Mouse (Mus musculus) MEL (cell line): ENCODE measurements around the gene Elob. TPM values are rescaled to one million over a fixed set of nuclear protein-coding genes. Genes with fewer than 3 reads are reported as not detected.

ENCODE experiments used
- DNase-seq: peaks from one replicate; pipeline ENCODE4 v3.0.0; 2011; ENCODE audit warnings: low read depth, low spot score
- H3K27ac ChIP-seq: 2 replicates; pipeline ENCODE4 v1.5.1; 2012; ENCODE audit warnings: low read depth, mild to moderate bottlenecking, control low read depth, low read length, moderate library complexity; ENCODE audit not compliant: control insufficient read depth
- H3K27me3 ChIP-seq, 2 experiments: fragments of 150-350 bp in 1 of 2; sonication (generic) in 1 of 2; 2 replicates each; pipeline ENCODE4 v1.6.1; 2012; ENCODE audit warnings: low read length in 2 of 2, mild to moderate bottlenecking in 2 of 2, improper control_type of control experiment in 1 of 2, moderate library complexity in 1 of 2; ENCODE audit not compliant: insufficient read depth in 2 of 2, control insufficient read depth in 1 of 2
- H3K36me3 ChIP-seq, 2 experiments: 2 replicates each; pipeline ENCODE4 v1.6.1; 2012 to 2014; ENCODE audit warnings: low read length in 2 of 2, improper control_type of control experiment in 1 of 2, inconsistent platforms in 1 of 2, mild to moderate bottlenecking in 1 of 2; ENCODE audit not compliant: insufficient read depth in 2 of 2, control insufficient read depth in 1 of 2
- H3K4me1 ChIP-seq, 2 experiments: fragments of 150-350 bp in 1 of 2; sonication (generic) in 1 of 2; 2 replicates each; pipeline ENCODE4 v1.6.1; 2012; ENCODE audit warnings: low read length in 2 of 2, improper control_type of control experiment in 1 of 2, mild to moderate bottlenecking in 1 of 2; ENCODE audit not compliant: insufficient read depth in 2 of 2, control insufficient read depth in 1 of 2
- H3K4me3 ChIP-seq, 2 experiments: fragments of 150-350 bp in 1 of 2; sonication (generic) in 1 of 2; 2 replicates each; pipeline ENCODE4 v1.5.1; 2012; ENCODE audit warnings: low read depth in 2 of 2, low read length in 2 of 2, mild to moderate bottlenecking in 2 of 2, moderate library complexity in 2 of 2, control low read depth in 1 of 2, improper control_type of control experiment in 1 of 2; ENCODE audit not compliant: control insufficient read depth in 1 of 2, insufficient read depth in 1 of 2
- H3K79me2 ChIP-seq: 2 replicates; pipeline ENCODE4 v1.6.1; 2012; ENCODE audit warnings: mild to moderate bottlenecking, low read length, moderate library complexity; ENCODE audit not compliant: control insufficient read depth, poor library complexity, insufficient read depth
- H3K9ac ChIP-seq: 2 replicates; pipeline ENCODE4 v1.6.1; 2012; ENCODE audit warnings: low read depth, mild to moderate bottlenecking, control low read depth, low read length, moderate library complexity; ENCODE audit not compliant: control insufficient read depth, poor library complexity, severe bottlenecking
- H3K9me3 ChIP-seq: fragments of 150-350 bp; sonication (generic); replicated peaks from 2 replicates; pipeline ENCODE4 v1.6.1; 2012; ENCODE audit warnings: mild to moderate bottlenecking, low read length, improper control_type of control experiment, moderate library complexity; ENCODE audit not compliant: insufficient read depth
- BHLHE40 ChIP-seq: IDR thresholded peaks from 2 replicates; pipeline ENCODE4 v1.6.1; 2012; ENCODE audit warnings: low read depth, mild to moderate bottlenecking, inconsistent platforms, low read length, improper control_type of control experiment, borderline replicate concordance
- CHD1 ChIP-seq: IDR thresholded peaks from 2 replicates; pipeline ENCODE4 v1.6.1; 2012; ENCODE audit warnings: low read depth, mild to moderate bottlenecking, inconsistent platforms, low read length, improper control_type of control experiment
- CHD2 ChIP-seq: IDR thresholded peaks from 2 replicates; pipeline ENCODE4 v1.6.1; 2011; ENCODE audit warnings: low read length, improper control_type of control experiment
- CTCF ChIP-seq, 3 experiments: IDR thresholded peaks in 2 of 3; conservative IDR thresholded peaks in 1 of 3; 2 replicates each; pipeline ENCODE4 v1.5.1; 2011 to 2012; ENCODE audit warnings: low read length in 3 of 3, low read depth in 2 of 3, mild to moderate bottlenecking in 2 of 3, improper control_type of control experiment in 1 of 3, inconsistent platforms in 1 of 3, mixed read lengths in 1 of 3, moderate library complexity in 1 of 3; ENCODE audit not compliant: control insufficient read depth in 1 of 3, insufficient read depth in 1 of 3, poor library complexity in 1 of 3, severe bottlenecking in 1 of 3
- ETS1 ChIP-seq: IDR thresholded peaks from 2 replicates; pipeline ENCODE4 v1.6.1; 2012; ENCODE audit warnings: low read depth, mild to moderate bottlenecking, inconsistent platforms, low read length, improper control_type of control experiment, moderate library complexity
- GATA1 ChIP-seq: IDR thresholded peaks from 2 replicates; pipeline ENCODE4 v1.6.1; 2011; ENCODE audit warnings: low read depth, low read length, improper control_type of control experiment
- JUND ChIP-seq: IDR thresholded peaks from 2 replicates; pipeline ENCODE4 v1.6.1; 2011; ENCODE audit warnings: low read depth, mild to moderate bottlenecking, improper control_type of control experiment, low read length
- MAX ChIP-seq: IDR thresholded peaks from 2 replicates; pipeline ENCODE4 v1.6.1; 2011; ENCODE audit warnings: low read length, improper control_type of control experiment
- MYC ChIP-seq: IDR thresholded peaks from 2 replicates; pipeline ENCODE4 v1.6.1; 2011; ENCODE audit warnings: low read depth, mild to moderate bottlenecking, low read length, improper control_type of control experiment, moderate library complexity
- NELFE ChIP-seq: IDR thresholded peaks from 2 replicates; pipeline ENCODE4 v1.6.1; 2011; ENCODE audit warnings: low read depth, low read length, improper control_type of control experiment
- POLR2AphosphoS5 ChIP-seq: IDR thresholded peaks from 2 replicates; pipeline ENCODE4 v1.6.1; 2012; ENCODE audit warnings: low read depth, borderline replicate concordance, mild to moderate bottlenecking, inconsistent platforms, low read length, moderate library complexity, mixed read lengths
- RCOR1 ChIP-seq: IDR thresholded peaks from 2 replicates; pipeline ENCODE4 v1.6.1; 2012; ENCODE audit warnings: low read depth, mild to moderate bottlenecking, inconsistent platforms, low read length, improper control_type of control experiment
- SIN3A ChIP-seq: IDR thresholded peaks from 2 replicates; pipeline ENCODE4 v1.6.1; 2012; ENCODE audit warnings: low read length, improper control_type of control experiment, inconsistent platforms
- SMC3 ChIP-seq: IDR thresholded peaks from 2 replicates; pipeline ENCODE4 v1.6.1; 2011; ENCODE audit warnings: low read depth, low read length, improper control_type of control experiment
- TAL1 ChIP-seq: IDR thresholded peaks from 2 replicates; pipeline ENCODE4 v1.6.1; 2012; ENCODE audit warnings: mild to moderate bottlenecking, inconsistent platforms, low read length, moderate library complexity, mixed read lengths
- UBTF ChIP-seq: IDR thresholded peaks from 2 replicates; pipeline ENCODE4 v1.6.1; 2012; ENCODE audit warnings: low read depth, mild to moderate bottlenecking, inconsistent platforms, low read length, improper control_type of control experiment, moderate library complexity, borderline replicate concordance; ENCODE audit not compliant: insufficient read depth
- ZKSCAN1 ChIP-seq: IDR thresholded peaks from 2 replicates; pipeline ENCODE4 v1.6.1; 2012; ENCODE audit warnings: low read depth, mild to moderate bottlenecking, inconsistent platforms, low read length, improper control_type of control experiment, moderate library complexity
- polyA plus RNA-seq, 2 experiments: library from polyadenylated mRNA; stranded (reverse) in 1 of 2; unstranded in 1 of 2; fragments of >175 nt in 1 of 2; fragments of >200 nt in 1 of 2; gene quantifications; 2 replicates each; pipeline versions ENCODE4 v1.2.1 to v1.2.4; 2012; ENCODE audit warnings: low replicate concordance in 2 of 2, low read depth in 1 of 2; ENCODE audit not compliant: insufficient read length in 2 of 2, insufficient read depth in 1 of 2, missing spikeins in 1 of 2
- total RNA-seq: library from RNA; depleted of rRNA; stranded (reverse); fragments of 300-350 nt; gene quantifications from 2 replicates; pipeline ENCODE4 v1.2.3, GENCODE M21; 2012

The Elob gene
- total and polyA plus RNA-seq, 3 experiments: 453 to 609 TPM; not detected in 1

GRCm38 (mm10) chr17:23841145-23841544 lies 12.2 kb upstream of the Elob start:
- Histone ChIP-seq H3K79me2 (no peaks in the 10 kb centered on the region; the same call in 1 of the 2 replicates), H3K4me1 (peaks cover 0 to 4% of the 10 kb centered on the region in 2 experiments; a peak in 1 of 4 replicates), H3K27me3 (no peaks in the 10 kb centered on the region), H3K27ac (no peak overlapping the region), H3K9ac (no peak overlapping the region), H3K4me3 (no peak overlapping the region), H3K9me3 (no peaks in the 10 kb centered on the region), H3K36me3 (no peaks in the 10 kb centered on the region)
- DNase-seq: peak; percentile 89
- TF ChIP-seq ETS1 (no peak), GATA1 (no peak), MYC (no peak), JUND (0 out of 2 replicates have a peak, but pooled peaks have one; percentile 48), MAX (no peak), CHD1 (no peak), BHLHE40 (no peak), POLR2AphosphoS5 (no peak), CTCF (IDR thresholded peaks at IDR 0.05 in 2 of 3, conservative IDR thresholded peaks at IDR 0.05 in 1 of 3; ENCODE audit: control insufficient read depth in 1 of 3, insufficient read depth in 1 of 3, low read depth in 2 of 3, low read length in 3 of 3, poor library complexity in 1 of 3, severe bottlenecking in 1 of 3) (peak; percentile 2 to 95 (median 73); a peak in 4 of 6 replicates), NELFE (0 out of 2 replicates have a peak, but pooled peaks have one; percentile 18), SMC3 (peak; percentile 29; the same call in 1 of the 2 replicates), ZKSCAN1 (no peak), CHD2 (no peak)

GRCm38 (mm10) chr17:23836006-23836575 lies 7.2 kb upstream of the Elob start, which contains the start of gene Prss33:
Gene Prss33 (minus strand): TSS chr17:23836056.
- H3K4me3 ChIP-seq: no peak within 1 kb of the TSS
- no peak for DNase-seq
- TF ChIP-seq MAX (no peak), TAL1 (no peak), RCOR1 (no peak), UBTF (no peak), SIN3A (no peak)
- peaks cover 0 to 1% of the 10 kb centered on the region in 2 experiments; a peak in 1 of 4 replicates for H3K36me3 ChIP-seq
- H3K27ac ChIP-seq: no peak within 1 kb of the TSS
- no peak within 1 kb of the TSS for H3K9ac ChIP-seq
- H3K4me1 ChIP-seq: peaks cover 0 to 4% of the 10 kb centered on the region in 2 experiments; a peak in 2 of 4 replicates
- H3K27me3 ChIP-seq: no peaks in the 10 kb centered on the region
- H3K9me3 ChIP-seq: no peaks in the 10 kb centered on the region
- no peaks in the 10 kb centered on the region for H3K79me2 ChIP-seq
